ENCODE assay signal across 18 mouse cellular contexts in the genomic region with DNA sequence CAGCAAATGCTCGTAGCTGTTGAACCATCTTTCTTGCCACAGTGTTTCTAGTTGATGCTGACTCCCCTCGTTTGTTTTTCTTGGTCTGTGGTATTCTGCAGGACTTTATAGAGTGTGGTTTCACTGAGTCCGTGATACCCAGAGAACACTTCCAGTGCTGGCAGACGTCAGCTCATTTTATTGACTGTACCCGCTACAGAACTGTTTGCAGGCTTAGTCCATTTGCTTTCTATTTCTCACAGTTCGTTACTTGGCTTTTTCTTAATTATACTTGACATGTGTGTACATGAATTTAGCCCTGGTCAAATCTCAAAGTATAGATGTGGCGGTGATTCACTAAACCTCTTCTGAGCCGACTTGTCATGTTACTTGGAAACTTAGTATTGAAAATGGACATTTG.
"Had no signal": no experiment of that assay in that cellular context is flagged by ENCODE, and none has a peak within 500 bp of the region (broad histone marks: within the 10 kb centered on the region; RNA-seq: fewer than 3 reads in every experiment).

No protein-coding gene starts in this region.

- H3K27me3 ChIP-seq: stomach, embryonic 15.5 days had no signal

- DNase-seq: kidney, adult 2 months; kidney, postnatal 25 days; layer of hippocampus, adult 9-11 months; liver; liver, postnatal 0 days; lung, postnatal 4 days; midbrain, embryonic 14.5 days; right cerebral cortex, postnatal 25 days; spleen, adult 18-20 months; thymus, postnatal 25 days had no signal

- H3K4me2 ChIP-seq: midbrain, embryonic 11.5 days; stomach, embryonic 15.5 days had no signal

- H3K9me3 ChIP-seq: stomach, embryonic 15.5 days had no signal

- H3K27ac ChIP-seq: hindbrain, postnatal 0 days; kidney, postnatal 0 days; layer of hippocampus, adult 2 months; liver, embryonic 14.5 days; stomach, embryonic 15.5 days had no signal

- H3K36me3 ChIP-seq: stomach, embryonic 15.5 days had no signal

- H3K4me3 ChIP-seq: layer of hippocampus, adult 2 months; stomach, embryonic 15.5 days had no signal

- H3K9ac ChIP-seq: liver, embryonic 14.5 days; liver, postnatal 0 days; stomach, embryonic 15.5 days had no signal

- ATAC-seq: hindbrain, postnatal 0 days; inflammation-experienced regulatory T-cells, adult 6 months; intestine, postnatal 0 days; liver, postnatal 0 days had no signal

- H3K4me1 ChIP-seq: stomach, embryonic 15.5 days had no signal
